Mouse (Mus musculus) left cerebral cortex, postnatal 4 days (tissue): Measurements from ENCODE around the gene Higd1a. TPM values are rescaled to one million over a fixed set of nuclear protein-coding genes. Genes with fewer than 3 reads are reported as not detected.

ENCODE experiments used
- DNase-seq: peaks from one replicate; pipeline ENCODE4 v3.0.0-alpha.2; 2022
- intact Hi-C: fragments of 180-260 bp; cut with DNase I; formaldehyde crosslinking; loops from one replicate; pipeline ENCODE4 v1.15.1; 2025
- total RNA-seq, 2 experiments: library from RNA; stranded (reverse); gene quantifications; 2 replicates each; pipeline ENCODE4 v1.2.3; 2021

Gene Higd1a
- total RNA-seq, result 10 to 100 TPM; 55.9 to 58.7 TPM

GRCm38 (mm10) chr9:121858153-121858488 is at the start of gene Higd1a:
TSS of gene Higd1a (minus strand) at chr9:121858362.
- intact Hi-C loops, result no loop called here
- no peak for DNase-seq

- no peak for DNase-seq
- intact Hi-C loops, result no loop called here
Observed at GRCm38 (mm10) chr9:121907356-121908070, 49.4 kb upstream of the Higd1a start.

- DNase-seq, result no peak
- intact Hi-C loops, result no loop called here
Observed at GRCm38 (mm10) chr9:121906456-121906855, 48.3 kb upstream of the Higd1a start.

GRCm38 (mm10) chr9:121905556-121906185 is 47.5 kb upstream of the Higd1a start:
- no peak for DNase-seq
- intact Hi-C loops, result no loop called here

- no peak for DNase-seq
- intact Hi-C loops, result no loop called here
Observed at GRCm38 (mm10) chr9:121904946-121905345, 46.8 kb upstream of the Higd1a start.

- DNase-seq, result no peak
- intact Hi-C loops, result no loop called here
Observed at GRCm38 (mm10) chr9:121904319-121904718, 46.2 kb upstream of the Higd1a start.

GRCm38 (mm10) chr9:121903476-121904305 is 45.5 kb upstream of the Higd1a start:
- peak; percentile 61 for DNase-seq
- intact Hi-C loops, result no loop called here

GRCm38 (mm10) chr9:121901710-121902700 is 43.8 kb upstream of the Higd1a start:
- intact Hi-C loops, result no loop called here
- no peak for DNase-seq

GRCm38 (mm10) chr9:121900282-121900855 is 42.2 kb upstream of the Higd1a start:
- no peak for DNase-seq
- intact Hi-C loops, result no loop called here

GRCm38 (mm10) chr9:121899306-121899705 is 41.1 kb upstream of the Higd1a start:
- DNase-seq, result no peak
- intact Hi-C loops, result no loop called here

GRCm38 (mm10) chr9:121898245-121898644 is 40.1 kb upstream of the Higd1a start, which contains the start of gene Ackr2:
TSS of gene Ackr2 (plus strand) at chr9:121898355.
- intact Hi-C loops, result no loop called here
- no peak for DNase-seq

GRCm38 (mm10) chr9:121896820-121897219 is 38.7 kb upstream of the Higd1a start:
- no peak for DNase-seq
- intact Hi-C loops, result no loop called here

- no peak for DNase-seq
- intact Hi-C loops, result no loop called here
Observed at GRCm38 (mm10) chr9:121895392-121895993, 37.3 kb upstream of the Higd1a start.

- DNase-seq, result no peak
- intact Hi-C loops, result no loop called here
Observed at GRCm38 (mm10) chr9:121894447-121894846, 36.3 kb upstream of the Higd1a start.

GRCm38 (mm10) chr9:121892057-121892687 is 34.0 kb upstream of the Higd1a start:
- intact Hi-C loops, result no loop called here
- DNase-seq, result no peak

GRCm38 (mm10) chr9:121891301-121891700 is 33.1 kb upstream of the Higd1a start:
- DNase-seq, result no peak
- intact Hi-C loops, result no loop called here

GRCm38 (mm10) chr9:121890441-121890941 is 32.3 kb upstream of the Higd1a start:
- DNase-seq, result peak; percentile 40

GRCm38 (mm10) chr9:121889927-121890440 is 31.8 kb upstream of the Higd1a start:
- DNase-seq, result no peak
- intact Hi-C loops, result no loop called here

More at GRCm38 (mm10) chr9:121890441-121890941, 32.3 kb upstream of the Higd1a start:
- intact Hi-C loops, result no loop called here

GRCm38 (mm10) chr9:121882015-121882457 is 23.9 kb upstream of the Higd1a start:
- no peak for DNase-seq
- intact Hi-C loops, result no loop called here
